Mouse (Mus musculus) CH12.LX (cell line): ENCODE data around the gene AI597479. TPM values are rescaled to one million over a fixed set of nuclear protein-coding genes. Genes with fewer than 3 reads are reported as not detected.

Experiments used
- DNase-seq: peaks from one replicate; pipeline ENCODE4 v3.0.0-alpha.2; 2013; ENCODE audit errors: extremely low read depth
- H3K27ac ChIP-seq: 2 replicates; pipeline ENCODE4 v1.5.1; 2012; ENCODE audit warnings: low read depth, mild to moderate bottlenecking, control low read depth, moderate library complexity; ENCODE audit not compliant: insufficient read depth
- H3K27me3 ChIP-seq: replicated peaks from 2 replicates; pipeline ENCODE3; 2012; ENCODE audit warnings: inconsistent platforms
- H3K36me3 ChIP-seq, 2 experiments: replicated peaks in 1 of 2; 2 replicates each; pipeline versions ENCODE3 to v1.6.1; 2012; ENCODE audit warnings: inconsistent platforms in 1 of 2, low read length in 1 of 2, mild to moderate bottlenecking in 1 of 2, mixed read lengths in 1 of 2, moderate library complexity in 1 of 2; ENCODE audit not compliant: control insufficient read depth in 1 of 2, insufficient read depth in 1 of 2
- H3K4me1 ChIP-seq, 2 experiments: 2 replicates each; pipeline ENCODE4 v1.6.1; 2012; ENCODE audit warnings: inconsistent platforms in 1 of 2, moderate library complexity in 1 of 2; ENCODE audit not compliant: insufficient read depth in 2 of 2, control insufficient read depth in 1 of 2
- H3K4me2 ChIP-seq: 2 replicates; pipeline ENCODE4 v1.6.1; 2012; ENCODE audit warnings: low read depth, mild to moderate bottlenecking, control low read depth; ENCODE audit not compliant: poor library complexity, insufficient read depth, severe bottlenecking
- H3K4me3 ChIP-seq, 3 experiments: fragments of 150-350 bp in 1 of 3; sonication (generic) in 1 of 3; replicated peaks in 1 of 3; 2 replicates each; pipeline versions ENCODE3 to v1.5.1; 2011 to 2012; ENCODE audit warnings: low read depth in 2 of 3, low read length in 2 of 3, mild to moderate bottlenecking in 2 of 3, moderate library complexity in 2 of 3, control low read depth in 1 of 3, improper control_type of control experiment in 1 of 3, inconsistent platforms in 1 of 3, mixed read lengths in 1 of 3; ENCODE audit not compliant: poor library complexity in 1 of 3
- H3K79me2 ChIP-seq: replicated peaks from 2 replicates; pipeline ENCODE4 v1.6.1; 2012; ENCODE audit warnings: mild to moderate bottlenecking, moderate library complexity; ENCODE audit not compliant: control insufficient read depth, poor library complexity, insufficient read depth, severe bottlenecking; ENCODE audit errors: extremely low read depth
- H3K9ac ChIP-seq: 2 replicates; pipeline ENCODE4 v1.6.1; 2012; ENCODE audit warnings: low read depth, mild to moderate bottlenecking, control low read depth, moderate library complexity; ENCODE audit not compliant: insufficient read depth
- H3K9me3 ChIP-seq: replicated peaks from 2 replicates; pipeline ENCODE3; 2012; ENCODE audit warnings: low read length, inconsistent platforms, mixed read lengths
- CHD2 ChIP-seq: IDR thresholded peaks from 2 replicates; pipeline ENCODE4 v1.6.1; 2011; ENCODE audit warnings: low read length, improper control_type of control experiment
- E2F4 ChIP-seq: IDR thresholded peaks from 2 replicates; pipeline ENCODE4 v1.6.1; 2011; ENCODE audit warnings: low read depth, low read length, improper control_type of control experiment; ENCODE audit not compliant: insufficient replicate concordance
- HCFC1 ChIP-seq: IDR thresholded peaks from 2 replicates; pipeline ENCODE4 v1.6.1; 2012; ENCODE audit warnings: low read depth, mild to moderate bottlenecking, inconsistent platforms, low read length, improper control_type of control experiment
- JUN ChIP-seq: IDR thresholded peaks from 2 replicates; pipeline ENCODE4 v1.6.1; 2011; ENCODE audit warnings: low read depth, mild to moderate bottlenecking, low read length, improper control_type of control experiment, moderate library complexity; ENCODE audit not compliant: insufficient read depth
- KAT2A ChIP-seq: IDR thresholded peaks from 2 replicates; pipeline ENCODE4 v1.6.1; 2012; ENCODE audit warnings: low read length, improper control_type of control experiment, inconsistent platforms; ENCODE audit not compliant: insufficient replicate concordance
- MAZ ChIP-seq: IDR thresholded peaks from 2 replicates; pipeline ENCODE4 v1.6.1; 2012; ENCODE audit warnings: low read depth, mild to moderate bottlenecking, inconsistent platforms, low read length, improper control_type of control experiment, moderate library complexity
- MYC ChIP-seq: IDR thresholded peaks from 2 replicates; pipeline ENCODE4 v1.6.1; 2011; ENCODE audit warnings: low read depth, mild to moderate bottlenecking, improper control_type of control experiment, low read length
- NELFE ChIP-seq: IDR thresholded peaks from 2 replicates; pipeline ENCODE4 v1.6.1; 2011; ENCODE audit warnings: low read depth, low read length, improper control_type of control experiment
- NRF1 ChIP-seq: IDR thresholded peaks from 2 replicates; pipeline ENCODE4 v1.6.1; 2014; ENCODE audit warnings: low read depth, mild to moderate bottlenecking, inconsistent platforms, low read length, improper control_type of control experiment, moderate library complexity
- POLR2AphosphoS2 ChIP-seq: IDR thresholded peaks from 2 replicates; pipeline ENCODE4 v1.6.1; 2011; ENCODE audit warnings: low read depth, low read length, improper control_type of control experiment
- UBTF ChIP-seq: IDR thresholded peaks from 2 replicates; pipeline ENCODE4 v1.6.1; 2012; ENCODE audit warnings: low read depth, mild to moderate bottlenecking, inconsistent platforms, low read length, improper control_type of control experiment, moderate library complexity
- USF2 ChIP-seq: conservative IDR thresholded peaks from 2 replicates; pipeline ENCODE4 v1.6.1; 2011; ENCODE audit warnings: low read depth, low read length, improper control_type of control experiment
- ZC3H11A ChIP-seq: IDR thresholded peaks from 2 replicates; pipeline ENCODE4 v1.6.1; 2012; ENCODE audit warnings: low read depth, mild to moderate bottlenecking, inconsistent platforms, low read length, improper control_type of control experiment
- ZKSCAN1 ChIP-seq: IDR thresholded peaks from 2 replicates; pipeline ENCODE4 v1.6.1; 2012; ENCODE audit warnings: low read depth, inconsistent platforms, low read length, improper control_type of control experiment, borderline replicate concordance
- ZNF384 ChIP-seq: IDR thresholded peaks from 2 replicates; pipeline ENCODE4 v1.6.1; 2012; ENCODE audit warnings: low read depth, low read length, improper control_type of control experiment, inconsistent platforms
- dilution Hi-C: fragments of 300-500 bp; cut with MboI; formaldehyde crosslinking; loops from 2 replicates; pipeline ENCODE4 v1.14.3; 2020; ENCODE audit warnings: low sequenced_read_pairs; ENCODE audit not compliant: extremely low pct_unique_long_range_greater_than_20kb, extremely low pct_ligation_motif_present
- in situ Hi-C: fragments of 300-500 bp; cut with MboI; formaldehyde crosslinking; loops from 3 replicates; pipeline ENCODE4 v1.14.3; 2019; ENCODE audit warnings: low sequenced_read_pairs, low pct_ligation_motif_present, low pct_unique_long_range_greater_than_20kb, mixed read lengths
- polyA plus RNA-seq: library from polyadenylated mRNA; unstranded; fragments of >175 nt; gene quantifications from 2 replicates; pipeline ENCODE4 v1.2.1, GENCODE M21; 2012; ENCODE audit warnings: low read depth; ENCODE audit not compliant: insufficient read length
- total RNA-seq, 2 experiments: library from RNA; depleted of rRNA; stranded (reverse); fragments of 300-350 nt in 1 of 2; fragments of >200 nt in 1 of 2; gene quantifications; 2 replicates each; pipeline ENCODE4 v1.2.3; 2012 to 2014

AI597479 gene
- total and polyA plus RNA-seq, 3 experiments = 19.5 to 39.8 (median 22.6) TPM

DNA sequence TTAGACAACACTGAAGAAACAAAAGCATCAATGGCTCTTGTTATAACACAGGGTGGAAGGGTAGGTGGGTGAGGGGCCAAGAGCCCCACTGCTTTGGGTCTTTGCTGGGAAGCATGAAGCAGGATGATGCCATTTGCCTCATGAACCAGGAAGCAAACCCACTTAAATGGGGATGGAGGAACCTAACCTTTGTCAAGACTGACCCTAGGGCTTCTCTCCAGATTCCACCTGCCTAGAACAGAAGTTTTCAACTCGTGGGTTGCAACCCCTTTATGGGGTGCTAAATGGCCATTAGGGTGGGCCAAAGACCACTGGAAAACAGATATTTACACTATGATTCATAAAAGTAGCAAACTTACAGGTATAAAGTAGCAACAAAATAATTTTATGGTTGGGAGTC, 25.9 kb upstream of the AI597479 start:
- Histone ChIP-seq H3K27me3 (no peaks in the 10 kb centered on the region), H3K4me3 (no peak overlapping the region), H3K27ac (no peak overlapping the region)
- TF ChIP-seq E2F4 = no peak
- no peak for TF ChIP-seq ZC3H11A
- no peak for TF ChIP-seq POLR2AphosphoS2
- TF ChIP-seq MAZ = no peak
- TF ChIP-seq MYC = no peak
- TF ChIP-seq, all 38 proteins: peak for 0
- DNase-seq = no peak
- in situ Hi-C loops = no loop called here
- dilution Hi-C loops = no loop called here
- H3K9me3 ChIP-seq = no peaks in the 10 kb centered on the region
- peaks cover 26 to 72% of the 10 kb centered on the region in 2 experiments for H3K36me3 ChIP-seq
- H3K4me2 ChIP-seq = no peak overlapping the region
- no peaks in the 10 kb centered on the region for H3K79me2 ChIP-seq
- peaks cover 0 to 3% of the 10 kb centered on the region in 2 experiments; a peak in 1 of 4 replicates for H3K4me1 ChIP-seq
- H3K9ac ChIP-seq = no peak overlapping the region

GRCm38 (mm10) chr1:43074791-43075190, 23.7 kb upstream of the AI597479 start:
- Histone ChIP-seq H3K36me3 (peaks cover 23 to 66% of the 10 kb centered on the region in 2 experiments), H3K9ac (no peak overlapping the region), H3K27ac (no peak overlapping the region), H3K4me3 (no peak overlapping the region)
- dilution Hi-C loops = no loop called here
- TF ChIP-seq NRF1 (no peak), NELFE (no peak), USF2 (no peak), POLR2AphosphoS2 (no peak), HCFC1 (no peak), UBTF (no peak), ZNF384 (no peak), JUN (no peak), KAT2A (no peak)
- TF ChIP-seq, all 38 proteins: peak for 0
- no peak for DNase-seq
- Histone ChIP-seq H3K27me3 (no peaks in the 10 kb centered on the region), H3K9me3 (no peaks in the 10 kb centered on the region), H3K79me2 (no peaks in the 10 kb centered on the region), H3K4me2 (no peak overlapping the region), H3K4me1 (peaks cover 0 to 3% of the 10 kb centered on the region in 2 experiments; a peak in 1 of 4 replicates)
- in situ Hi-C loops = no loop called here

DNA sequence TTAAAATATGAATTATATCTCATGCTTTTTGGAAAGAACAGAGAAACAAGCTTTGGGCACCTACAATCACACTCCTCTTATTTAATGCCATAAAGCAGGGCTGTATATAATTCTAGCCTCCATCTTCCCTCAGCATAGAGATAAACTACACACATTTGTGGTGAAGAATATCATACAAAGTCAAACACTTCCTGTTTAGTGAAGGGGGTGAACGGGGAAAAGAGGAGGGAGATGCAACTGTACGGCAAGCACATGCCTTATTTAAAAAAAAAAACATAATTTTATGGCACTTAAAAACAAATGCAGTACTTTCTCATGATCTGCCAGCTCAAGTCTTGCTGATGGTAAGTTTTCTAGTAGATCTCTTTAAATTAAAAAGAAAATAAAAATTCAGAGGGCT, 20.4 kb upstream of the AI597479 start:
- dilution Hi-C loops = no loop called here

More for the DNA sequence above, 20.4 kb upstream of the AI597479 start:
- Histone ChIP-seq H3K9ac (no peak overlapping the region), H3K36me3 (peaks cover 15 to 41% of the 10 kb centered on the region in 2 experiments), H3K79me2 (no peaks in the 10 kb centered on the region; the same call in 1 of the 2 replicates), H3K4me2 (no peak overlapping the region), H3K9me3 (no peaks in the 10 kb centered on the region), H3K4me3 (no peak overlapping the region), H3K27ac (no peak overlapping the region), H3K4me1 (no peaks in the 10 kb centered on the region), H3K27me3 (no peaks in the 10 kb centered on the region)
- in situ Hi-C loops = no loop called here
- no peak for DNase-seq
- TF ChIP-seq CHD2 (no peak), ZKSCAN1 (no peak), UBTF (no peak)
